Mouse (Mus musculus) heart, adult 2 months (tissue): ENCODE data around the gene Syce3. TPM values are rescaled to one million over a fixed set of nuclear protein-coding genes. Genes with fewer than 3 reads are reported as not detected.

Source experiments
- DNase-seq, 2 experiments: peaks; one replicate each; pipeline ENCODE4 v3.0.0; 2021
- H3K27ac ChIP-seq: fragments of 200-600 bp; 2 replicates; pipeline ENCODE4 v1.8.1; 2022
- H3K27me3 ChIP-seq: fragments of 200-500 bp; 2 replicates; pipeline ENCODE4 v1.6.1; 2012; ENCODE audit warnings: mild to moderate bottlenecking, low read length, inconsistent platforms, mixed read lengths; ENCODE audit not compliant: control insufficient read depth, insufficient read depth
- H3K36me3 ChIP-seq: fragments of 200-500 bp; 2 replicates; pipeline ENCODE4 v1.6.1; 2012; ENCODE audit warnings: low read length, inconsistent platforms; ENCODE audit not compliant: control insufficient read depth, insufficient read depth
- H3K4me1 ChIP-seq: fragments of 200-500 bp; 2 replicates; pipeline ENCODE4 v1.6.1; 2011; ENCODE audit warnings: low read length; ENCODE audit not compliant: control insufficient read depth, insufficient read depth
- H3K4me3 ChIP-seq: fragments of 200-600 bp; 2 replicates; pipeline ENCODE4 v1.8.1; 2022
- H3K79me2 ChIP-seq: fragments of 200-500 bp; replicated peaks from 2 replicates; pipeline ENCODE4 v1.6.1; 2012; ENCODE audit warnings: mild to moderate bottlenecking, inconsistent platforms, low read length, moderate library complexity, mixed read lengths; ENCODE audit not compliant: control insufficient read depth, insufficient read depth
- H3K9ac ChIP-seq: fragments of 200-500 bp; 2 replicates; pipeline ENCODE4 v1.6.1; 2012; ENCODE audit warnings: low read depth, mild to moderate bottlenecking, control low read depth, inconsistent platforms, low read length, mixed read lengths
- CTCF ChIP-seq: fragments of 200-600 bp; IDR thresholded peaks from 2 replicates; pipeline ENCODE4 v1.8.1; 2022; ENCODE audit warnings: antibody characterized with exemption, mild to moderate bottlenecking, moderate library complexity
- EP300 ChIP-seq: fragments of 200-500 bp; IDR thresholded peaks from 2 replicates; pipeline ENCODE4 v1.6.1; 2011; ENCODE audit warnings: low read depth, low read length, control low read depth; ENCODE audit not compliant: insufficient read depth
- POLR2A ChIP-seq: fragments of 200-500 bp; IDR thresholded peaks from 2 replicates; pipeline ENCODE4 v1.6.1; 2011; ENCODE audit warnings: mild to moderate bottlenecking, low read depth, low read length, control low read depth; ENCODE audit not compliant: insufficient read depth
- WGBS: fragments of 180-500 bp; shearing (Covaris S2); methylation state at CpG from one replicate; pipeline ENCODE4 v1.1.7; 2018; 5-methylcytosine and 5-hydroxymethylcytosine counted together
- intact Hi-C: fragments of 180-260 bp; cut with DNase I; formaldehyde crosslinking; loops from one replicate; pipeline ENCODE4 v1.15.1; 2025
- polyA plus RNA-seq: library from polyadenylated mRNA; depleted of rRNA; stranded (reverse); fragments of >200 nt; gene quantifications from 2 replicates; pipeline ENCODE4 v1.2.3, GENCODE M21; 2012
- total RNA-seq, 2 experiments: library from RNA; stranded (reverse); gene quantifications; 2 replicates each; pipeline ENCODE4 v1.2.3; 2021

The Syce3 gene
- total and polyA plus RNA-seq, 3 experiments: not detected

DNA sequence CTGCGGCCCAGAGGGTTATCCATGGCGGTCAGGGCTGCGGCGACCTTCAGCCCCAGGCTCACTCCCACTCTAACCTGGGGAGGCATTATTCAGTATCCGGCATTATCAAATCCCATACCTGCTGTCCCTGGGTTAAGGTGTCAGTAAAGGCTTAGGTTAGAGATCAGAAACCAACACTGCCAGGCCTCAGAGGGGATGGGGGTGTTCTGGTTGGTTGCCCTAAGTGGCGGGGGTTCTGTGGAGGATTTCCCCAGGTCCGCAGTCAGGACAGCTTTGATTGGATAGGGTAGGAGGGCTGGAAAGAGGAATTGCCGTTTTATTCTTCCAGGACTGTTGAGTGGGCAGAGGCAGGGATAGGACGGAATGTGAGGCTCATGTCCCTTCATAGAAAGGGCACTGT is 36.0 kb downstream of the Syce3 start:
- no peak for DNase-seq
- Histone ChIP-seq H3K4me3 (peak overlapping the region; percentile 63), H3K27ac (peak overlapping the region; percentile 99), H3K9ac (peak overlapping the region; percentile 59), H3K79me2 (no peaks in the 10 kb centered on the region), H3K27me3 (0 out of 2 replicates have a peak, but pooled peaks cover 2% of the 10 kb centered on the region), H3K4me1 (peaks cover 7% of the 10 kb centered on the region), H3K36me3 (no peaks in the 10 kb centered on the region)
- intact Hi-C loops: loop anchor here (2.0 to 10.0 kb wide), 3 partner anchors 54 to 230 kb away; partner anchors contain the start of genes C730034F03Rik, Chkb, Gm44502 and Mapk11
- TF ChIP-seq POLR2A (no peak), EP300 (no peak), CTCF (no peak; the same call in 1 of the 2 replicates)
- WGBS: 44% methylated on average over 9 of the region's 9 CpGs

DNA sequence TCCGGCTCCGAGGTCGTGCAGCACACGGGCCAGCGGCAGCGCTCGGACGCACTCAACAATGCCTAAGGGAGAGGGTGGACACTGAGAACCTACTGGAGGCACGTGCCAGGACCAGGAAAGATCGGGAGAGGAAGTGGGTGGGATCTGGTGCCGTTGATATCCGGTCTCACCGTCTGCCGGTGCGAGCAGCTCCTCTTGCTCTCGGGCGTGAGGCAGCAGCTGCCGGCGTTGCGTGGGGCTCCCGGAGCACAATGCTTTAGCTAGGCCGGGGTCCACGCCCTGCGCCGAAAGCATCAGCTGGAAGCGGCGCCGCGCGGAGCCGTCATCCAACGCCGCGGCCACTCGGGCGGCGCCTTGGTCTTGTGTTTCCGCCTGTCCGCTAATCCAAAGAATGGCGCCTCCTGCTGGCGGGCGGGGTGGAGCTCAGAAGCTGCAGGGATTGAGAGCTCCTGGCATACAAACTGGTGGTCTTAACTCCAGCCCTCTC is 36.5 kb downstream of the Syce3 start, which contains the start of gene Sco2:
Sco2 (minus strand) TSS at position 85 of the 487 bp plus-strand sequence.
- Histone ChIP-seq H3K4me1 (peaks cover 7% of the 10 kb centered on the region), H3K9ac (peak within 1 kb of the TSS; percentile 73), H3K79me2 (no peaks in the 10 kb centered on the region), H3K27me3 (0 out of 2 replicates have a peak, but pooled peaks cover 2% of the 10 kb centered on the region), H3K27ac (peak within 1 kb of the TSS; percentile 99), H3K36me3 (no peaks in the 10 kb centered on the region), H3K4me3 (peak within 1 kb of the TSS; percentile 63)
- TF ChIP-seq POLR2A: peak; percentile 85
- peak; percentile 93 for TF ChIP-seq CTCF
- peak; percentile 17; the same call in 1 of the 2 replicates for TF ChIP-seq EP300
- intact Hi-C loops: loop anchor here (2.0 to 10.0 kb wide), 4 partner anchors 19 to 229 kb away; partner anchors contain the start of genes C730034F03Rik, Chkb, Gm44502 and Lmf2
- DNase-seq: peak; percentile 92 to 95
- WGBS: under 1% methylated on average over 42 of the region's 42 CpGs

DNA sequence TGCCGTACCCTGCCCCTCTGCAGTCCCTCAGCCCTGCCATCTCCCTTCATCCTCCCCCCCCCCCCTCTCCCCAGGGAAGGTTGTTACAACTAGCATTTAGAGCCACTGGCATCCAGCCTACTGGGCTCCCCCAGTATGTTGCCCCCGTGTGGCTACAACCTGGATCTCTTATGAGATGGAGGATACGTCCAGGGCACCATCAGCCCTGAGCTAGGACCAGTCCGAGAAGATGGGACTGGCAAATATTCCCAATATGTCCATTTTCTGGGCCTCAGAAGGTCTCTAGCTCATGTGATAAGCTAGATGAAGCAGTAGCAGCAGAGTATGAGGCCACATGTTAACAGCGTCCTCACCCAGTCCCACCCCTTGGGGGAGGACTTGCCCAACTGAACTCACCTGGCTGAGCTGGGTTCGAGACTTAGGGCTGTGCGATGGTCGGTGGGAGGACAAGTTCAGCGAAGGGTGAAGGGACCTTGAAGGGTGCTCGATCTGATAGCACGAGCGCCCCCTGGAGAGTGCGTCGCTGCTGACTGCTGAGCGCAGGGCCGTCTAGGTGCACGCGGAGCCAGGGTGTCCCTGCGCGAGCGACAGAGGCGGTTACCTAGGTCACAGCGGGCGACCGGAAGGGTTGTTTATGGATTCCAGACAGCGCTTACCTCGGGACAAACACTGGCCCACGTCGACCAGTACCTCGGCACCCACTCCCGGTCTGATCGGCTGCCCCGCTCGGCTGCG is 37.1 kb downstream of the Syce3 start:
- WGBS: 2% methylated on average over 35 of the region's 35 CpGs
- DNase-seq: peak; percentile 89
- no peaks in the 10 kb centered on the region for H3K36me3 ChIP-seq
- peak; percentile 78 for TF ChIP-seq CTCF
- TF ChIP-seq POLR2A: no peak
- no peak for TF ChIP-seq EP300
- 0 out of 2 replicates have a peak, but pooled peaks cover 2% of the 10 kb centered on the region for H3K27me3 ChIP-seq
- no peaks in the 10 kb centered on the region for H3K79me2 ChIP-seq
- intact Hi-C loops: loop anchor here (2.0 to 10.0 kb wide), 2 partner anchors 18 to 228 kb away; partner anchors contain the start of genes Lmf2, Mapk11, Mapk12 and Ncaph2
- peak overlapping the region; percentile 73 for H3K9ac ChIP-seq
- peak overlapping the region; percentile 63 for H3K4me3 ChIP-seq
- H3K4me1 ChIP-seq: peaks cover 7% of the 10 kb centered on the region
- H3K27ac ChIP-seq: peak overlapping the region; percentile 99

DNA sequence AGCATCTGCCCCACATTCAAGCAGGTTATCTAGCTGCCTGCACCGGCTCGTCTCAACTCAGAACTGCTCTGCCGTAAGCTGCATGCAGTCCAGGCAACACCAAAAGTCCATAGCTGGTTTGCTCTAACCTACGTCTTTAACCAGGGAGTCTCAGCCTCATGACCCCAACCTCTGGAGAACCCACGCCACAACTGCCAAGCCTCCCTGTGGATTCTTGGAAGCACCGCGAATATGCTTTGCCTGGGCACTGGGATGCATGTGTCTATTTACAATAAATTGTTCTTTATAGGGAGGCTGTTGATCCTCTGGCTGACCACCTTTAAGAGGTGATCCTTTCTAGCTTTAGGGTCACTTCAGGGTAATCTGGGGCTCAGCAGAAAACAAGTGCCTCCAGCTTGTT is 37.8 kb downstream of the Syce3 start:
- H3K27ac ChIP-seq: peak overlapping the region; percentile 7; the same call in 1 of the 2 replicates
- TF ChIP-seq CTCF: no peak
- no peak for TF ChIP-seq EP300
- TF ChIP-seq POLR2A: no peak
- H3K4me3 ChIP-seq: no peak overlapping the region
- H3K4me1 ChIP-seq: peaks cover 7% of the 10 kb centered on the region
- DNase-seq: peak in 1 of 2 experiments; percentile 23
- WGBS: 80% methylated on average over 7 of the region's 7 CpGs
- H3K36me3 ChIP-seq: no peaks in the 10 kb centered on the region
- H3K9ac ChIP-seq: peak overlapping the region; percentile 73
- H3K27me3 ChIP-seq: 0 out of 2 replicates have a peak, but pooled peaks cover 1% of the 10 kb centered on the region
- no peaks in the 10 kb centered on the region for H3K79me2 ChIP-seq
- intact Hi-C loops: loop anchor here (2.0 to 10.0 kb wide), 2 partner anchors 18 to 228 kb away; partner anchors contain the start of genes Lmf2, Mapk11, Mapk12 and Ncaph2

DNA sequence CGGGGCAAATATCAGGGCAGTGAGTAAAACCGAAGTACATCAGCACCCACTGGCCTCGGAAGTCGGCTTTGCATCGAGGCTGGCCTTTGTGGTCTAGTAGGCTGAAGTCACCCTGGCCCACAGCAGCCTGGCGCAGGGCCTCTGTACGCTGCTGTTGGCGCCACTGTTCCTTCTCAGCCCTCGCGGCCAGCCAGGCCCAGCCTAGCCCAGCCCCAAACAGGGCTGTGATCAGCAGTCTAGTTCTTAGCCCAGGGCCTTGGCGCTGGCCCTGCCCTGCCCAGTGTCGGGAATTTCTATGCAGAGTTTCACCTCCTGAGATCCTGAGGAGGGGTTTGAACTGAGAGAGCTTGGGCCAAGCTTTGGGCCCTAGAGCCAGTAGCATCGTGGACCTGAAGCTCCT is 38.2 kb downstream of the Syce3 start:
- intact Hi-C loops: loop anchor here (2.0 to 10.0 kb wide), 2 partner anchors 17 to 227 kb away; partner anchors contain the start of genes Lmf2, Mapk11, Mapk12 and Ncaph2
- Histone ChIP-seq H3K4me3 (no peak overlapping the region), H3K36me3 (no peaks in the 10 kb centered on the region), H3K9ac (no peak overlapping the region), H3K27ac (no peak overlapping the region), H3K4me1 (peaks cover 7% of the 10 kb centered on the region), H3K79me2 (no peaks in the 10 kb centered on the region), H3K27me3 (no peaks in the 10 kb centered on the region)
- WGBS: 86% methylated on average over 13 of the region's 13 CpGs
- TF ChIP-seq EP300 (no peak), POLR2A (no peak), CTCF (no peak)
- peak in 1 of 2 experiments; percentile 17 for DNase-seq

DNA sequence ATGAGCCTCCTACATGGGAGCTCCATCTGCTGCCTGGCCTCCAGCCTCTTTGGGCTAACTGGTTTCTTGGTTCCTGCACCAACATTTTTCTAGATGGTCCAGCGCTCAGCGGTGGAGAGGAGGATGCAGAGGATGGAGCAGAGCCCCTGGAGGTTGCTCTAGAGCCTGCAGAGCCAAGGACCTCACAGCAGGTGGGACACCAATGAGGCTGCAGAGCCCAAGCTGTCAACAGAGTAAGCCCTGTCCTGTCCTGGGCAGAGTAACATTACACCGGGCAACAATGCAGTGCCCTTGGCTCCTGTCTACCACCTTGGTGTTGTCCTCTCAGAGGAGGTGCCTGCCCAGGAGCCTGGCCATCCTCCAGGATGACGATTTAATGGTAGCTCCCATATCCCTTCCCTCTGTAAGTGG is 45.2 kb downstream of the Syce3 start:
- WGBS: 84% methylated on average over 4 of the region's 4 CpGs
- no peak for TF ChIP-seq EP300
- H3K79me2 ChIP-seq: no peaks in the 10 kb centered on the region; the same call in 1 of the 2 replicates
- H3K4me1 ChIP-seq: no peaks in the 10 kb centered on the region
- DNase-seq: no peak
- H3K4me3 ChIP-seq: no peak overlapping the region
- no peak overlapping the region for H3K9ac ChIP-seq
- H3K27ac ChIP-seq: no peak overlapping the region
- no peaks in the 10 kb centered on the region for H3K27me3 ChIP-seq
- intact Hi-C loops: no loop called here
- no peaks in the 10 kb centered on the region for H3K36me3 ChIP-seq
